Mouse (Mus musculus) small intestine, adult 2 months (tissue): Measurements from ENCODE around the gene Abtb1. TPM values are rescaled to one million over a fixed set of nuclear protein-coding genes. Genes with fewer than 3 reads are reported as not detected.

Experiments
- H3K27ac ChIP-seq: fragments of 200-500 bp; 2 replicates; pipeline ENCODE4 v1.5.1; 2012; ENCODE audit warnings: low read depth, low read length, control low read depth, inconsistent platforms; ENCODE audit not compliant: insufficient read depth
- H3K27me3 ChIP-seq: fragments of 200-500 bp; 2 replicates; pipeline ENCODE4 v1.6.1; 2012; ENCODE audit warnings: mild to moderate bottlenecking, moderate library complexity, low read length, inconsistent platforms; ENCODE audit not compliant: control insufficient read depth, insufficient read depth
- H3K36me3 ChIP-seq: fragments of 200-500 bp; 2 replicates; pipeline ENCODE4 v1.6.1; 2012; ENCODE audit warnings: mild to moderate bottlenecking, low read length, control low read depth, inconsistent platforms; ENCODE audit not compliant: control insufficient read depth, insufficient read depth
- H3K4me1 ChIP-seq: fragments of 200-500 bp; 2 replicates; pipeline ENCODE4 v1.6.1; 2012; ENCODE audit warnings: low read length, inconsistent platforms, mixed read lengths; ENCODE audit not compliant: control insufficient read depth, insufficient read depth, insufficient read length
- H3K4me3 ChIP-seq: fragments of 200-500 bp; 2 replicates; pipeline ENCODE4 v1.5.1; 2012; ENCODE audit warnings: low read depth, mild to moderate bottlenecking, control low read depth, inconsistent platforms, low read length, moderate library complexity
- CTCF ChIP-seq: fragments of 200-500 bp; IDR thresholded peaks from 2 replicates; pipeline ENCODE4 v1.5.1; 2012; ENCODE audit warnings: low read depth, mild to moderate bottlenecking, control low read depth, inconsistent platforms, low read length, moderate library complexity, mixed read lengths; ENCODE audit not compliant: insufficient replicate concordance, insufficient read length; ENCODE audit errors: extremely low read depth
- POLR2A ChIP-seq: fragments of 200-500 bp; IDR thresholded peaks from 2 replicates; pipeline ENCODE4 v1.6.1; 2012; ENCODE audit warnings: low read depth, mild to moderate bottlenecking, control low read depth, inconsistent platforms, low read length, moderate library complexity
- WGBS: fragments of 180-500 bp; shearing (Covaris S2); methylation state at CpG from one replicate; pipeline ENCODE4 v1.1.7; 2018; 5-methylcytosine and 5-hydroxymethylcytosine counted together
- polyA plus RNA-seq: library from polyadenylated mRNA; depleted of rRNA; stranded (reverse); fragments of >200 nt; gene quantifications from 2 replicates; pipeline ENCODE4 v1.2.3, GENCODE M21; 2012; rRNA removed

Gene Abtb1
- polyA plus RNA-seq, result 25.8 and 68.7 TPM in 2 replicates

DNA sequence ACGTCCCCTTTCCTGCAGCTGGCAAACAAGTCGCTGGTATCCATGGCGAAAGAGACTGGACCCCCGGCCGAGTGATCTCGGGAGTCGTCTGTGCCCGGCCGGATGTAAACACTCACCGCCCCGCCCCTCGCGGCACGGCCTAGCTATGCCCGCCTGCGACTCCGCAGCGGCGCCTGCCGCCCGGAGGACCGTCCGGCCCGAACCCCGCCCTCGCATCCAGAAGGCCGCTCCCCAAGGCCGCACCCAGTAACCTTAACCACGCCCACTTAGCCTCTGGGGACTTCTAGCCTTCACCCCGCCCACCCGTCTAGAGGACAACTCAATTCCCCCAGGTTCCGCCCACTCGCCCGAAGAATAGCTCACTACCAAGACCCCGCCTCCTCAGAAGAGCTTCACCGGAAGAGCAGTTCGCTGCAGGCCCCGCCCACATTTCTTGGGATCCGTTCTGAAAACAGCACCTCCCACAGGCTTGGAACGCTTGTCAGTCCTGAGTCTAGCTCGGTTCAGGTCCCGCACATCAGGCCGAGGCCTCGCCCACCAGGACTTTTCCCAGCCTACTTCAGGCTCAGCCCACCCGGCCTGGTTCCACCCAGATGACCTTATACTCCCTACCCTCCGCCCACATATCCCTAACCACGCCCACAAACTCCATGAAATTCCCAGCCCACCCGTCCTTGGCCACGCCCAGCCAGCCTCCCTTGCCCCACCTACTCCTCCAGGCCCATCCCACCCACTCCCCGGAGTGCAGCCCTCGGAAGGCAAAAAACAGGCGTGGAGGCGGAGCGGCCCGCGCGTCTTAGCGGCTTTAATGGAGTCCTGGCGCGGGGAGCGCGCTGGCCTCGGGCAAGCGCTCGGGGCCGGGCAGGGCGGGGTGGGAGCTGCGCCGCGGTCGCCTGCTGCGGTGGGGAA, at the start of gene Abtb1:
Gene Abtb1, minus strand, starts transcription at position 204 of the 909 bp plus-strand sequence.
- Histone ChIP-seq H3K4me1 (peaks cover 5% of the 10 kb centered on the region), H3K27ac (peak within 1 kb of the TSS; percentile 55), H3K27me3 (no peaks in the 10 kb centered on the region), H3K4me3 (peak within 1 kb of the TSS; percentile 76), H3K36me3 (peaks cover 21% of the 10 kb centered on the region)
- under 1% methylated on average over 72 of the region's 72 CpGs for WGBS
- TF ChIP-seq POLR2A, result peak; percentile 62
- peak; percentile 60; the same call in 1 of the 2 replicates for TF ChIP-seq CTCF

DNA sequence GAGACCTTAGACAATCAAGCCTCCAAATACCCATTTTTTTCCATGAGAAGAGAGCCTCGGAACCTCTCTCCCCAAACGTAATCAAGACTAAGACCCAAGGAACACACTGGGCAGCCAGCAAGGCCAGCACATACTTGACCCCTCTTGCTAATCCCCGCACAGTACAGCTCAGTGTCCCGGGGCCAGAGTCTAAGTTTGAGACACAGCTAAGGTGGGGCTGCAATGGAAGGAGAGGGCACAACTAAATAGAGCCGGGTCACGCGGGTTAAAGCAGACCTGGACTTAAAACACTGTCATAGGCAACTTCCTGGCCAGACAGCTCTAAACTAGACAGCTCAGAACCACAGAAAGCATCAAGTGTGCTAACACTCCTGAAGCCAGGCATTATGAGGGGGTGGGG, 49.0 kb upstream of the Abtb1 start:
- no peak overlapping the region for H3K27ac ChIP-seq
- TF ChIP-seq CTCF (no peak), POLR2A (no peak)
- no peaks in the 10 kb centered on the region for H3K27me3 ChIP-seq
- H3K4me1 ChIP-seq, result no peaks in the 10 kb centered on the region; the same call in none of the 2 replicates
- peaks cover 31% of the 10 kb centered on the region for H3K36me3 ChIP-seq
- H3K4me3 ChIP-seq, result no peak overlapping the region
- WGBS, result 85% methylated on average over 7 of the region's 7 CpGs

DNA sequence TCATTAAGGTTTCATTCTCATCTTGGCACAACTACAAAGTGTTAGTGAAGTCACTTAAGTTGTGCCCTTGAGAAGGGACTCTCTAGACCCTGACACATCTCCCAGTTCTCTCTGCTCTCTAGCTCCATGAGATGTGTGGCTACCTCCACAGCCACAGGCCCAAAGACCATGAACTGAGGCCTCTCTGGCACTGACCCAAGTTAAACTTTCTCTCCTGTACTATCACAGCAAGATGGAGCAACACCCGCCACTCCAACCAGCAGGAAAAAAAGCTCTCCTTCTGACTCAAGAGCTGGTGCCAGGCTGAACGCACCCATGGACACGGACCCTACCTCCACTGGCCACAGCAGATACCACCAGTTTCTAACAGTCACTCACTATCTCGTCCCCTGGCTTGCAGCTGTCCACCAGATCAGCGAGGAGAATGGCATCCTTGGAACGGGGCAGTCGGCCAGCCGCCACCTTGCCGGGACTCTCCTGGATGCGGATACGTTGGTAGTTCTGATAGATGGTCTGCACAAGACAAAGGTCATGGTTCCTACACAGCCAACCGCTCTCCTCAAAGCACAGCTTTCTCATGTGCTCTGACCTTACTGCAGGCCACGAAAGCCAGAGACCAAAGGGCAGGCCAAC, 47.7 kb upstream of the Abtb1 start:
- Histone ChIP-seq H3K27ac (no peak overlapping the region), H3K27me3 (no peaks in the 10 kb centered on the region), H3K4me1 (peaks cover 1% of the 10 kb centered on the region), H3K36me3 (peaks cover 37% of the 10 kb centered on the region), H3K4me3 (no peak overlapping the region)
- 76% methylated on average over 13 of the region's 13 CpGs for WGBS
- TF ChIP-seq POLR2A, result no peak
- no peak for TF ChIP-seq CTCF

DNA sequence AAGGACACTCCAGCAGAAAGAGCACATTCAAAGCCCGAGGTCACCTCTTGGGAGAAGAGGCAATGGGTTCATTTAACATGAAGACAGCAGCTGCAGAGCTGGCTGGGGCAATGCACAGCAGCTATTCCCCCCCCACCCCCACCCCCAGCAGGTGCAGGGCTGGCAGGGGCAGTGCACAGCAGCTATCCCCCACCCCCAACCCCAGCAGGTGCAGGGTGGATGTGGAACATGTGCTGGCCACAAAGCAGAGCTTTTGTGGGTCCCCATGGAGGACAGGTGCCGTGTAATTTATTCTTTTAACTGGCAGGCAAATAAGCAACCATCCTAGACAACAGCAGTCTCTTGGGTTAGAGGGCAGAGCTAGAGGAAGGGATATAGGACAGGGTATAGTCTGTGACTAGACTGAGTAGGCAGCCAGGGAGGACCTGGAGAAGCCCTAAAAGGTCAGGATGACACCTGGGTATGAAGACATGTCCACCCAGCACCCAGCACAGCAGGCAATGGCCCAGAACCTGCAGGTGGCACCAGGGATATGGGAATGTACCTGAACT, 44.7 kb upstream of the Abtb1 start:
- 71% methylated on average over 2 of the region's 2 CpGs for WGBS
- TF ChIP-seq POLR2A, result no peak
- no peak for TF ChIP-seq CTCF
- Histone ChIP-seq H3K4me3 (no peak overlapping the region), H3K27me3 (no peaks in the 10 kb centered on the region), H3K27ac (no peak overlapping the region), H3K4me1 (peaks cover 3% of the 10 kb centered on the region), H3K36me3 (peaks cover 44% of the 10 kb centered on the region)

DNA sequence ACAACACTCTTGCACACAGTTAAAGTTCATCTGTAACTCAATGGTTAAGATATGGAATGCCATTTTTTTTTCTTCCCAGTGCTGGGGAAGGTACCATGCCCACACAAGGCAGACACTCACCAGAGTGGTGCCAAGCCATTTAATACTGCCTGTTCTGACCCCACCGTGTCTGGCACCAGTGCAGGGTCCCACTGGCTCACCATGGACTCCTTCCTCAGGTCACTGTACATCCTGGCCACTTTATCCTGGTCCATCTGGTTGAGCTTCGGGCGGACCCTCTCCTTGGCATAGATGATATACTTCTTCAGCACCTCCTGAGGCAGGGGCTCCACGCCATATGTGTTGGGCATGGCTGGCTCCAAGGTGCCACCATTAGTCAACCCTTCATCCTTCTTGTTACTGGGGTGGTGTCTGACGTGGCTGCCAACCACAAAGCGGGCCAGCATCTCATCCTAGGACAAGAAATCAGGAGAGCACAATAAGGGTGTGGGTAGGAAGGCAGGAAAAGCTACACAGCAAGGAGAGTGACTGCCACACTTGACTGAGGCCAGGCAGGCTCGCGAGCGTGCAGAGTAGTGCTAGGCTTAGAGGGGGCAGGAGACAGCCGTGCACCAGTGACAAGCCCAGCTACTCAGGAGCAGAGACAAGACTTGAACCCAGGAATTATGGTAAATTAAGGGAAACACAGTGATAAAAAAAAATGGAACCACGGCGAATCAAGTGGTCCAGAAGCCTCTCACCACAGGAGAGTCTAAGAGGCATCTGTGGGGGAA, 44.0 kb upstream of the Abtb1 start:
- no peaks in the 10 kb centered on the region for H3K27me3 ChIP-seq
- H3K36me3 ChIP-seq, result peaks cover 39% of the 10 kb centered on the region
- H3K4me1 ChIP-seq, result peaks cover 3% of the 10 kb centered on the region
- H3K27ac ChIP-seq, result no peak overlapping the region
- TF ChIP-seq POLR2A (no peak), CTCF (no peak)
- no peak overlapping the region for H3K4me3 ChIP-seq
- WGBS, result 94% methylated on average over 12 of the region's 12 CpGs

DNA sequence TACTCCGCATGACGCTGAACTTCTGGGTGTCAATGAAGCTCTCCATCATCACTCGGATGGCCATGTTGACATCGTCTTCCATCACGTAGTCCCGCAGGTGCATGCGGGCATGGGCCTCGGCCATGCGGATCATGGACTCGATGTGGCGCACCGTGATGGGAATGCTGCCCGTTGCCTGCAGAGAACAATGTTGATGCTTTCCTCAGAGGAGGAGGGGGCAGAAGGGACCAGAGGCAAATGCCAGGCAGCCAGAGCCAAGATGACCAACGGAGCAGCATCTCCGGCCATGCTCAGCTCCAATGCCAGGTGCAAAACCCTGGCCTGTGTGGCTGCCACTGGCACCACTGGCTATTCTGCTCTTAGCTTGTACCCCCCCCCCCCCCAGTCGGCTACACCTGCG, 42.9 kb upstream of the Abtb1 start:
- no peak overlapping the region for H3K4me3 ChIP-seq
- no peaks in the 10 kb centered on the region for H3K27me3 ChIP-seq
- peaks cover 34% of the 10 kb centered on the region for H3K36me3 ChIP-seq
- TF ChIP-seq POLR2A (no peak), CTCF (no peak)
- WGBS, result 94% methylated on average over 17 of the region's 17 CpGs
- no peak overlapping the region for H3K27ac ChIP-seq
- peaks cover 3% of the 10 kb centered on the region for H3K4me1 ChIP-seq
